Mouse (Mus musculus) stomach, postnatal 0 days (tissue): ENCODE measurements at regions not wholly inside any gene's neighbourhood (a gene's known extent, or its start where the extent isn't known, plus 50 kb on each side); places are given as distances from the start of the nearest gene placed in this dataset.

Source experiments
- CTCF ChIP-seq: IDR thresholded peaks from 2 replicates; pipeline ENCODE4 v1.5.1; 2016; ENCODE audit warnings: antibody characterized with exemption, low read depth, mild to moderate bottlenecking, moderate library complexity
- EP300 ChIP-seq: optimal IDR thresholded peaks from 2 replicates; pipeline ENCODE3; 2016; ENCODE audit warnings: antibody characterized with exemption

- TF ChIP-seq CTCF (no peak), EP300 (no peak)
Observed at GRCm38 (mm10) chr3:83537711-83538110, 228.4 kb upstream of the Sfrp2 start.
